Mouse (Mus musculus) heart, adult 11 months (tissue): ENCODE data around the gene Abcf3.

Source experiments
- DNase-seq: peaks from one replicate; pipeline ENCODE4 v3.0.0; 2022

Abcf3 gene

GRCm38 (mm10) chr16:20545696-20546095 lies 2.7 kb upstream of the Abcf3 start:
- peak; percentile 90 for DNase-seq

GRCm38 (mm10) chr16:20547423-20547822 lies 954 bp upstream of the Abcf3 start:
- peak; percentile 86 for DNase-seq

DNA sequence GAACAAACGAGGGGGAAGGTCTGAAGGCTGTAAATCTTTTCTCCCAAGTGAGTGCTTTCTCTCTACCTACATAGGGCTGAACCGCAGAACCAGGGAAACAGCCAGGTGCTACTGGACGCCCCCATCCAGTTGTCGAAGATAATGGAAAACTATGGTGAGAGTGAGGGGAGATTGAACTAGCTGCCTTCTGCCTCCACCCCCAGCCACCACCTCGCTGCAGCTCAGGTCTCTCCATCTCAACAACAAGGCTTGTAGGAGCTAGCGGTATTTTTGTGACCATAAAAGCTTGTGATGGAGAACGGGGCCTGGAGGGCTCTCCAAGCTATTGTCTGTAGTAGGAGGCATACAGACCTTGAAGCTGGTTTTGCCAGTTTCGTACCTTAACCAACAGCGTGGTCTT lies 784 bp downstream of the Abcf3 start:
- DNase-seq: peak; percentile 86

DNA sequence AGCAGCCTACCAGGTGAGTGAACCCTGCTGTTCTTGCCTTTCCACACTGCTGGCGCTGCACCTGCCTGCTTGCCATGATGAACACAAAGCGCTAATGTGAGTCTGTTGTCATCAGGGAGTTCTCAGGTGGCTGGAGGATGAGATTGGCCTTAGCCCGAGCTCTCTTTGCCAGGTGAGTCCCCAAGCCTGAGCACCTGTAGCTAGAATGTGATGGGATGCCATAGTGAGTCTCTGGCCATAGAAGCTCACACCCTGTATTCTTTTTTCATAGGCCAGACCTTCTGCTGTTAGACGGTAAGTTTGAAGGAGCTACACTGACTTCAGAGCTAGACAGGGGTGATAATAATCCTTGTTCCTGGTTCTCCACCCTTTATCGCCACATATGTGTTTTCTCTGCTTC lies 3.3 kb downstream of the Abcf3 start:
- DNase-seq: peak; percentile 86

GRCm38 (mm10) chr16:20552594-20552993 lies 4.2 kb downstream of the Abcf3 start:
- DNase-seq: peak; percentile 64

- DNase-seq: peak; percentile 73
Observed at GRCm38 (mm10) chr16:20555000-20555399, 6.6 kb downstream of the Abcf3 start.

GRCm38 (mm10) chr16:20557381-20557780 lies 9.0 kb downstream of the Abcf3 start:
- DNase-seq: peak; percentile 70

DNA sequence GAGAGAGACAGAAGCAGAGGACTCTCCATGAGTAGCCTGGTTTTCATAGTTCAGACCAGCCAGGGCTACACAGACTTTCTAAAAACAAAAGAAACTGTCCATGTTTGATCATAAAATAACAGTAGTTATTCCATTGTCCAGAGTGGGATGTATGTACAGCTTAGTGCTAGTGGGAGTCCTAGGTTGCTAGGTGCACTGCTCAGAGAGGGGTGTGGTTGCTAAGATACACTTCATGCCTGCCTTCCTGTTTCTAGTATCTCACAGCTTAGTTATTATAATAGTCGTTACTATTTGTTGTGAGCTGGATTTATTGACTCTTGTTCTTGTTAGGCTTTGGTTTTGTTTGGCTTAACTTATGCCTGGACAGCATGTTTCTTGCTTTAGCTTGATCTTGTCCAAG lies 16.7 kb downstream of the Abcf3 start:
- no peak for DNase-seq

DNA sequence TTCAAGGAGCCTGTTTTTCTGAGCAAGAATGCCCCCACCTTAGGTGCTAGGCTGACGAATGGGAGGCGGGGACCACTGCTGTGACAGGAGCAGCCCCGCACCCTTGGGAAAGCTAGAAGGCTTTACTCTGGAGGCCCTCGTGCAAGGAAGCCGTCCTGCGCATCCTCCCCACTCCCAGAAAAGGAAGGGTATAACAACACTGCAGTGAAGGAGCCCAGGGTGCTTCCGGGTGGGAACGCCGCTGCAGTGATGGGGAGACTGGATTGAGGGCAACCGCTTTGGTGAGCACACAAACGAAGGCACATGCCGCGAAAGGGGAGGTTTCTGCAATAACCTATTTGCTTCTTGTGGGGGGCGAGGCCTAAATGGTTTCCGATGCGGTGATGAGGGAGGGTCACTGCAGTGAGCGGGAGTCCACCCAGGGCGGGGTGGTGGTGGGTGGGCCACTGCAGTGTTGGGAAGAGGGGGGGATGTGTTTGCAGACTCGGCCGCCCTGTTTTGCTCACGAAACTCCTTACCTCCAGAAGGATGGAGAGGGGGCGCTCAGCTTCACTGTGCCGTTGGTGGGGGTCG lies 41.1 kb downstream of the Abcf3 start, which contains the start of gene Vwa5b2:
TSS of gene Vwa5b2 (plus strand) at position 106 of the 573 bp plus-strand sequence.
- no peak for DNase-seq

DNA sequence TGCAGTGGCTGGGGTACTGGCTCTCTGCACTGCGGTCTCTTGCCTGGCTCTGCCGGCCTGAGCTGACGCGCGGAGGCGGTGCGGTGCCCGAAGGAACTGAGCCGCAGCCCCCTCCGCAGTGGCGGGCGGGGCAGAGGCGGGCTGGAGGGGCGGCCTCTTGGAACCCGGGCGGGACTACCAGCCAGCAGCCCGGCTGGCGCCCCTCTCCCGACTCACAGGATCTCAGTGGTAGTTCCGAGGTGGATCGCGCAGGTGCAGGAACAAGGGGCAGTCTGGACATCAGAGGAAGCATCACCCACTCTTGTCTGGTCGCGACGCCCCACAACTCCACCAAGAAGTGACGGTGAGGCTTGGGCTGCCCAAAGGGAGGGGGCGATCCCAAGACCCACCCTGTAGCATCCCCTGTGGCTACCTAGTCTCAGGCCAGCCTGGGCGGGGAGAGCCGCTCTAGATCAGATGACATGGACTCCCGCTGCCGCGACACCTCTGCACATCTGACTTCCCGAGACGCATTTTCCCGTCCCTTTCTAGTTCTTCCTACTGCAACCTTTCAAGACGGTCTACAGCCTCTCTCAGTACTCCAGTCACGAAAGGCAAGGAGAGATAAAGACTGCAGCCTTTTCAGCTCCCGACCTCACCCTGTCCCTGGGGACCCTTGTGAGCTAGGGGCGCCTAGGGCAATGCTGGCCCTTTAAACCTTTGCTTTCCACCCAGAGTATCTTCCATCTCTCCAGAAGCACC lies 41.7 kb downstream of the Abcf3 start:
- DNase-seq: peak; percentile 89

DNA sequence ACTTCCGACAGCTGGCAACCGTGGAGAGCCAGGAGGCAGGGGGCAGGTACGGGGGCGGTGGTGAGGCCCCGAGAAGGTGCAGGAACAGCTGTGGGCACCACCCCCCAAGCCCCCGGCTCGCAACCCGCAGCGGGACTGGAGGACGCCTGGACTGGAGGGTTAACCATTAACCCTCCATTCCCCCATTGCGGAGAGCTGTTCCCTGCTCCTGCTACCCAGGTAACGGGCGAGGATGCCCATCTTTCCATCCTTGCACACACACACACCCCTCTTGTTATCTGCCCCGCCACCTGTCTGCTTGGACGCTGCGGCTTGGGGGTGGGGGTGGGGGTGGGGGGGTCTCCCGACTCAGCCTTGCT lies 42.3 kb downstream of the Abcf3 start:
- no peak for DNase-seq

- no peak for DNase-seq
Observed at GRCm38 (mm10) chr16:20591076-20591705, 42.8 kb downstream of the Abcf3 start.

GRCm38 (mm10) chr16:20595060-20595673 lies 46.8 kb downstream of the Abcf3 start:
- no peak for DNase-seq

DNA sequence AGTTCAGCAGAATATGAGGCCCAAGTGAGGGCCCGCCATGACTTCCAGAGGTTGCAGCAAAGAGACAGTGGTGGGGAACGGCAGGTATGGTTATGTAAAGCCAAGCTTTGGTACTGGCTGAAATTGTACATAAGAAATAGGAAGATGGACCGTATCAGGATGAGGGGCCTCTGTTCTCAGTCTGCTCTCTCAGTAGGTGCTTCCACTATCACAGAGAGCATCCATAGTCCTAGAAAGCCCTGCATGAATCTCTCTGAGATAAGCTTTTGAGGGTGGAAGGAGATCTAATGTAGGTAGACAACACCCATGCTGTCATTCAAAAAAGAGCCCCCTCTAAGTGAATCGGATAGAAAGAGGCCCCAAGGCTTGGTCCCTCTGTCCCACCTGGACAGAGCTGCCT lies 47.4 kb downstream of the Abcf3 start:
- DNase-seq: no peak

- DNase-seq: peak; percentile 87
Observed at GRCm38 (mm10) chr16:20596687-20597441, 48.5 kb downstream of the Abcf3 start.

GRCm38 (mm10) chr16:20600511-20600910 lies 52.1 kb downstream of the Abcf3 start:
- peak; percentile 80 for DNase-seq

GRCm38 (mm10) chr16:20604705-20605104 lies 56.3 kb downstream of the Abcf3 start:
- DNase-seq: no peak

GRCm38 (mm10) chr16:20610501-20611356 lies 62.4 kb downstream of the Abcf3 start:
- DNase-seq: peak; percentile 96
